Mouse (Mus musculus): Measurements from ENCODE around the gene Hsd3b2. TPM values are rescaled to one million over a fixed set of nuclear protein-coding genes. Genes with fewer than 3 reads are reported as not detected.

Gene Hsd3b2
- total and polyA plus RNA-seq, 3 experiments: not detected

GRCm38 (mm10) chr3:98733724-98734123, 9.4 kb upstream of the Hsd3b2 start:
- H3K27ac ChIP-seq (ENCODE audit: insufficient read depth, low read depth): no peak overlapping the region
- H3K4me3 ChIP-seq (replicated peaks in 1 of 3; ENCODE audit: low read depth in 2 of 3, low read length in 2 of 3, poor library complexity in 1 of 3): no peak overlapping the region
- H3K36me3 ChIP-seq (replicated peaks in 1 of 2; ENCODE audit: control insufficient read depth in 1 of 2, insufficient read depth in 1 of 2, low read length in 1 of 2): no peaks in the 10 kb centered on the region
- no peaks in the 10 kb centered on the region for H3K79me2 ChIP-seq (replicated peaks; ENCODE audit: control insufficient read depth, extremely low read depth, insufficient read depth, poor library complexity, severe bottlenecking)
- H3K4me2 ChIP-seq (ENCODE audit: insufficient read depth, low read depth, poor library complexity, severe bottlenecking): no peak overlapping the region
- dilution Hi-C loops (cut with MboI; ENCODE audit: extremely low pct_ligation_motif_present, extremely low pct_unique_long_range_greater_than_20kb, low sequenced_read_pairs) (no loop called here), in situ Hi-C loops (cut with MboI; ENCODE audit: low pct_ligation_motif_present, low pct_unique_long_range_greater_than_20kb, low sequenced_read_pairs) (no loop called here)
- no peak for DNase-seq (ENCODE audit: extremely low read depth)
- peaks cover 16% of the 10 kb centered on the region for H3K27me3 ChIP-seq (replicated peaks)
- no peaks in the 10 kb centered on the region for H3K4me1 ChIP-seq (ENCODE audit: control insufficient read depth in 1 of 2, insufficient read depth in 2 of 2)
- H3K9me3 ChIP-seq (replicated peaks; ENCODE audit: low read length): no peaks in the 10 kb centered on the region
- H3K9ac ChIP-seq (ENCODE audit: insufficient read depth, low read depth): no peak overlapping the region
- no peak for TF ChIP-seq RAD21 (IDR thresholded peaks at IDR 0.05; ENCODE audit: low read depth, low read length)

GRCm38 (mm10) chr3:98726281-98726680, 1.9 kb upstream of the Hsd3b2 start:
- TF ChIP-seq ZNF384 (IDR thresholded peaks at IDR 0.05; ENCODE audit: low read depth, low read length) (no peak), MEF2A (IDR thresholded peaks at IDR 0.05; ENCODE audit: borderline replicate concordance, low read depth, low read length) (no peak), E2F4 (IDR thresholded peaks at IDR 0.05; ENCODE audit: insufficient replicate concordance, low read depth, low read length) (no peak), CTCF (conservative IDR thresholded peaks at IDR 0.05 in 1 of 2, IDR thresholded peaks at IDR 0.05 in 1 of 2; ENCODE audit: low read depth in 2 of 2, low read length in 2 of 2) (no peak)
- no peaks in the 10 kb centered on the region for H3K36me3 ChIP-seq (replicated peaks in 1 of 2; ENCODE audit: control insufficient read depth in 1 of 2, insufficient read depth in 1 of 2, low read length in 1 of 2)
- H3K9ac ChIP-seq (ENCODE audit: insufficient read depth, low read depth): no peak overlapping the region
- no peak overlapping the region for H3K4me2 ChIP-seq (ENCODE audit: insufficient read depth, low read depth, poor library complexity, severe bottlenecking)
- in situ Hi-C loops (cut with MboI; ENCODE audit: low pct_ligation_motif_present, low pct_unique_long_range_greater_than_20kb, low sequenced_read_pairs): no loop called here
- dilution Hi-C loops (cut with MboI; ENCODE audit: extremely low pct_ligation_motif_present, extremely low pct_unique_long_range_greater_than_20kb, low sequenced_read_pairs): no loop called here
- no peak overlapping the region for H3K27ac ChIP-seq (ENCODE audit: insufficient read depth, low read depth)
- no peak overlapping the region for H3K4me3 ChIP-seq (replicated peaks in 1 of 3; ENCODE audit: low read depth in 2 of 3, low read length in 2 of 3, poor library complexity in 1 of 3)
- no peaks in the 10 kb centered on the region for H3K4me1 ChIP-seq (ENCODE audit: control insufficient read depth in 1 of 2, insufficient read depth in 2 of 2)
- DNase-seq (ENCODE audit: extremely low read depth): no peak
- H3K9me3 ChIP-seq (replicated peaks; ENCODE audit: low read length): no peaks in the 10 kb centered on the region
- H3K79me2 ChIP-seq (replicated peaks; ENCODE audit: control insufficient read depth, extremely low read depth, insufficient read depth, poor library complexity, severe bottlenecking): no peaks in the 10 kb centered on the region
- H3K27me3 ChIP-seq (replicated peaks): peaks cover 11% of the 10 kb centered on the region

GRCm38 (mm10) chr3:98720740-98721139, 3.6 kb downstream of the Hsd3b2 start:
- H3K4me2 ChIP-seq (ENCODE audit: insufficient read depth, low read depth, poor library complexity, severe bottlenecking): no peak overlapping the region
- peaks cover 11% of the 10 kb centered on the region for H3K27me3 ChIP-seq (replicated peaks)
- no peaks in the 10 kb centered on the region for H3K79me2 ChIP-seq (replicated peaks; ENCODE audit: control insufficient read depth, extremely low read depth, insufficient read depth, poor library complexity, severe bottlenecking)
- in situ Hi-C loops (cut with MboI; ENCODE audit: low pct_ligation_motif_present, low pct_unique_long_range_greater_than_20kb, low sequenced_read_pairs): no loop called here
- no peak for DNase-seq (ENCODE audit: extremely low read depth)
- TF ChIP-seq POLR2A (IDR thresholded peaks at IDR 0.05; ENCODE audit: low read depth, low read length) (no peak), ZKSCAN1 (IDR thresholded peaks at IDR 0.05; ENCODE audit: borderline replicate concordance, low read depth, low read length) (no peak), CHD2 (IDR thresholded peaks at IDR 0.05; ENCODE audit: low read length) (no peak), HCFC1 (IDR thresholded peaks at IDR 0.05; ENCODE audit: low read depth, low read length) (no peak), EP300 (IDR thresholded peaks at IDR 0.05; ENCODE audit: low read length) (no peak), IRF4 (IDR thresholded peaks at IDR 0.05; ENCODE audit: low read depth, low read length) (no peak), ZMIZ1 (IDR thresholded peaks at IDR 0.05; ENCODE audit: low read depth, low read length) (no peak), BHLHE40 (IDR thresholded peaks at IDR 0.05; ENCODE audit: low read depth, low read length) (no peak), JUN (IDR thresholded peaks at IDR 0.05; ENCODE audit: insufficient read depth, low read depth, low read length) (no peak), KAT2A (IDR thresholded peaks at IDR 0.05; ENCODE audit: insufficient replicate concordance, low read length) (no peak)
- no peak overlapping the region for H3K27ac ChIP-seq (ENCODE audit: insufficient read depth, low read depth)
- no peaks in the 10 kb centered on the region for H3K4me1 ChIP-seq (ENCODE audit: control insufficient read depth in 1 of 2, insufficient read depth in 2 of 2)
- no peak overlapping the region for H3K9ac ChIP-seq (ENCODE audit: insufficient read depth, low read depth)
- H3K36me3 ChIP-seq (replicated peaks in 1 of 2; ENCODE audit: control insufficient read depth in 1 of 2, insufficient read depth in 1 of 2, low read length in 1 of 2): no peaks in the 10 kb centered on the region
- dilution Hi-C loops (cut with MboI; ENCODE audit: extremely low pct_ligation_motif_present, extremely low pct_unique_long_range_greater_than_20kb, low sequenced_read_pairs): no loop called here
- no peak overlapping the region for H3K4me3 ChIP-seq (replicated peaks in 1 of 3; ENCODE audit: low read depth in 2 of 3, low read length in 2 of 3, poor library complexity in 1 of 3)
- no peaks in the 10 kb centered on the region for H3K9me3 ChIP-seq (replicated peaks; ENCODE audit: low read length)

All from CH12.LX (cell line).